In the genomic region with DNA sequence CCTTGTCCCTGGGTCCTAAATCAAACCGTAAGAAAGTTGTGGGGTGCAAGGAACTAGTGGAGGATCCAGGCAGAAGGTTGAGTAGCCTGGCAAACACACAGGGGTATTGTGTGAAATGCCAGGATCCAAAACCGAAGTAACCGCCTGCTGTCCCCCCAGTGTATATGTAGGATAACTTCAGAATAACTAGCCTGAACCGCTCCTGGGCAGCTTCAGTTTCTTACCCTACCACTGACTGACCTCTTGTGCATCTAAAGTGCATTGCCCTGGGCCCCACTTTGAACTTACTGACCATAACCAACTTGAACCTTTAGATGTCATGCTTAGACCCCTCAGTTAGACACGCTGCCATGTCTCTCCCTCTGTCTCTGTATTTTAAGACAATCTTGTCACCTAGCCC, we compare ENCODE assay signal across 36 mouse cellular contexts. TPM values are rescaled to one million over a fixed set of nuclear protein-coding genes. Genes with fewer than 3 reads are reported as not detected.
A peak's percentile ranks its signal among the peaks of the same experiment; 100 is the strongest.
DNase-seq lines count a peak whose midpoint lies in the region; ATAC-seq and TF ChIP-seq lines count a peak whose summit lies in the region.
"Had no signal": no experiment of that assay in that cellular context is flagged by ENCODE, and none has a peak within 500 bp of the region (broad histone marks: within the 10 kb centered on the region; RNA-seq: fewer than 3 reads in every experiment).

No protein-coding gene starts in this region.

- no peak overlapping the region for H3K4me3 ChIP-seq in heart, embryonic 11.5 days (ENCODE audit: low read depth, low read length)
- no peak overlapping the region for H3K4me3 ChIP-seq in embryonic fibroblast, embryonic 13.5 days (ENCODE audit: insufficient read depth, low read length)
- no peak overlapping the region for H3K4me3 ChIP-seq in hindbrain, postnatal 0 days (ENCODE audit: low read length)
- H3K4me3 ChIP-seq: embryonic facial prominence, embryonic 13.5 days; forebrain, embryonic 10.5 days; forebrain, embryonic 13.5 days; heart, embryonic 13.5 days; hindbrain, embryonic 12.5 days; hindbrain, embryonic 15.5 days; intestine, embryonic 15.5 days had no signal

- no peaks in the 10 kb centered on the region for H3K9me3 ChIP-seq in heart, embryonic 11.5 days (replicated peaks; ENCODE audit: control insufficient read depth, low read length)
- no peaks in the 10 kb centered on the region for H3K9me3 ChIP-seq in hindbrain, postnatal 0 days (ENCODE audit: low read length)
- H3K9me3 ChIP-seq: embryonic facial prominence, embryonic 13.5 days; forebrain, embryonic 10.5 days; forebrain, embryonic 13.5 days; G1E; heart, embryonic 13.5 days; hindbrain, embryonic 12.5 days; hindbrain, embryonic 15.5 days; intestine, embryonic 15.5 days had no signal

- DNase-seq in heart, adult 11 months: peak; percentile 76
- DNase-seq in 3T3-L1 (ENCODE audit: low read depth, low spot score) (peak; percentile 66), NIH3T3 (ENCODE audit: low read depth) (peak; percentile 59), MN1 (ENCODE audit: low spot score) (no peak)
- DNase-seq in hindbrain, postnatal 0 days (ENCODE audit: low spot score): no peak
- DNase-seq: adrenal gland, adult 2 months; adrenal gland, postnatal 14 days; cerebellum, adult 11 months; cerebellum, adult 2 months; cerebellum, postnatal 10 days; cerebellum, postnatal 36 days; forebrain, postnatal 0 days; gastrocnemius, postnatal 25 days; kidney, adult 11 months; kidney, adult 8-10 months had no signal

- peaks cover 14% of the 10 kb centered on the region for H3K4me1 ChIP-seq in heart, embryonic 11.5 days (ENCODE audit: control insufficient read depth, insufficient read depth, low read length)
- H3K4me1 ChIP-seq in embryonic fibroblast, embryonic 13.5 days (ENCODE audit: control insufficient read depth, insufficient read depth, low read length): peaks cover 7% of the 10 kb centered on the region
- no peaks in the 10 kb centered on the region for H3K4me1 ChIP-seq in hindbrain, postnatal 0 days (ENCODE audit: insufficient read depth, low read length)
- H3K4me1 ChIP-seq: forebrain, embryonic 13.5 days; hindbrain, embryonic 12.5 days; hindbrain, embryonic 15.5 days had no signal

- no peaks in the 10 kb centered on the region for H3K27me3 ChIP-seq in heart, embryonic 11.5 days (ENCODE audit: control insufficient read depth, insufficient read depth, low read length)
- H3K27me3 ChIP-seq in hindbrain, postnatal 0 days (ENCODE audit: insufficient read depth, low read length): no peaks in the 10 kb centered on the region
- H3K27me3 ChIP-seq: CH12.LX; embryonic facial prominence, embryonic 13.5 days; forebrain, embryonic 13.5 days; heart, embryonic 13.5 days; hindbrain, embryonic 12.5 days; hindbrain, embryonic 15.5 days; intestine, embryonic 15.5 days had no signal

- no peak overlapping the region for H3K9ac ChIP-seq in heart, embryonic 11.5 days (ENCODE audit: low read depth, low read length)
- H3K9ac ChIP-seq in hindbrain, postnatal 0 days (replicated peaks; ENCODE audit: low read length): no peak overlapping the region
- H3K9ac ChIP-seq: embryonic facial prominence, embryonic 13.5 days; forebrain, embryonic 13.5 days; forebrain, postnatal 0 days; hindbrain, embryonic 12.5 days; hindbrain, embryonic 15.5 days; intestine, embryonic 15.5 days had no signal

- H3K27ac ChIP-seq in heart, embryonic 11.5 days (ENCODE audit: low read depth, low read length): no peak overlapping the region
- peak overlapping the region; percentile 98 for H3K27ac ChIP-seq in embryonic fibroblast, embryonic 13.5 days (ENCODE audit: insufficient read depth, low read length)
- H3K27ac ChIP-seq in hindbrain, postnatal 0 days: no peak overlapping the region
- H3K27ac ChIP-seq: embryonic facial prominence, embryonic 13.5 days; forebrain, embryonic 10.5 days; forebrain, embryonic 13.5 days; hindbrain, embryonic 12.5 days; hindbrain, embryonic 15.5 days had no signal

- TF ChIP-seq CTCF in embryonic fibroblast, embryonic 13.5 days (IDR thresholded peaks at IDR 0.05; ENCODE audit: borderline replicate concordance, insufficient read depth, low read length): no peak
- no peak for TF ChIP-seq CTCF in hindbrain, postnatal 0 days (IDR thresholded peaks at IDR 0.05; ENCODE audit: low read depth)

- no peaks in the 10 kb centered on the region for H3K36me3 ChIP-seq in heart, embryonic 11.5 days (ENCODE audit: control insufficient read depth, insufficient read depth, low read length)
- no peaks in the 10 kb centered on the region for H3K36me3 ChIP-seq in hindbrain, postnatal 0 days (ENCODE audit: insufficient read depth, low read length)
- H3K36me3 ChIP-seq: embryonic facial prominence, embryonic 13.5 days; forebrain, embryonic 10.5 days; G1E; heart, embryonic 13.5 days; hindbrain, embryonic 12.5 days; hindbrain, embryonic 15.5 days; intestine, embryonic 15.5 days had no signal

- no peak for TF ChIP-seq POLR2A in embryonic fibroblast, embryonic 13.5 days (IDR thresholded peaks at IDR 0.05; ENCODE audit: low read depth, low read length)

- no peak overlapping the region for H3K4me2 ChIP-seq in heart, embryonic 11.5 days
- no peak overlapping the region for H3K4me2 ChIP-seq in hindbrain, postnatal 0 days (ENCODE audit: low read depth, low read length)
- H3K4me2 ChIP-seq: embryonic facial prominence, embryonic 13.5 days; forebrain, embryonic 13.5 days; heart, embryonic 13.5 days; hindbrain, embryonic 12.5 days; hindbrain, embryonic 15.5 days had no signal

- WGBS in heart, embryonic 11.5 days (ENCODE audit: insufficient replicate concordance): 77% methylated on average over 5 of the region's 5 CpGs
- WGBS in hindbrain, postnatal 0 days: 88% methylated on average over 5 of the region's 5 CpGs

- ATAC-seq in heart, embryonic 11.5 days (replicated peaks; ENCODE audit: insufficient number of reproducible peaks, low FRiP score, low TSS enrichment): no peak
- ATAC-seq in CD4-positive, CD25-positive, alpha-beta regulatory T cell, adult 4 months: no peak
- no peak for ATAC-seq in hindbrain, postnatal 0 days
- ATAC-seq: forebrain, embryonic 13.5 days; forebrain, postnatal 0 days had no signal

RNA-seq across cellular contexts. Expression of a gene that starts 9.0 kb away (rescaled TPM):
- 0.14 and 0.18 TPM in 2 replicates for polyA plus RNA-seq in heart, embryonic 11.5 days (2014; fragmentation: Nextera tagmentation; extraction: Ambion mirVana)
- polyA plus RNA-seq in embryonic fibroblast, embryonic 13.5 days (2011; ENCODE audit: insufficient read length, low read depth, missing spikeins): not detected in 2 replicates
- polyA plus RNA-seq in CD4-positive, CD25-positive, alpha-beta regulatory T cell, adult 4 months (2017; shearing (Covaris generic)): not detected
- total RNA-seq in hindbrain, postnatal 0 days (2014; rRNA removed): 0.05 TPM in 1 of 2 replicates, not detected in the other
- 0.15 and 0.23 TPM in 2 replicates for polyA plus RNA-seq in hindbrain, postnatal 0 days (2015; fragmentation: Nextera tagmentation; extraction: Ambion mirVana)
- total RNA-seq: CH12.LX; forebrain, postnatal 0 days; G1E; granulocyte monocyte progenitor cell, adult 5-6 weeks; hematopoietic stem cell, adult 5-6 weeks had no signal
- polyA plus RNA-seq: forebrain, embryonic 10.5 days; G1E; intestine, embryonic 15.5 days had no signal

RNA-seq across cellular contexts. Expression of a gene that starts 22.8 kb away (rescaled TPM):
- polyA plus RNA-seq in heart, embryonic 11.5 days (2014; fragmentation: Nextera tagmentation; extraction: Ambion mirVana): not detected in 2 replicates
- polyA plus RNA-seq in embryonic fibroblast, embryonic 13.5 days (2011; ENCODE audit: insufficient read length, low read depth, missing spikeins): not detected in 2 replicates
- polyA plus RNA-seq in CD4-positive, CD25-positive, alpha-beta regulatory T cell, adult 4 months (2017; shearing (Covaris generic)): not detected
- total RNA-seq in hindbrain, postnatal 0 days (2014; rRNA removed): not detected in 2 replicates
- polyA plus RNA-seq in hindbrain, postnatal 0 days (2015; fragmentation: Nextera tagmentation; extraction: Ambion mirVana): not detected in 2 replicates
- total RNA-seq: adrenal gland, adult 2 months; adrenal gland, postnatal 14 days; adrenal gland, postnatal 4 days; CH12.LX; forebrain, postnatal 0 days; G1E; gastrocnemius, adult 8-10 months; gastrocnemius, postnatal 25 days; granulocyte monocyte progenitor cell, adult 5-6 weeks; heart, adult 8-10 months; heart, postnatal 25 days; hematopoietic stem cell, adult 5-6 weeks had no signal
- polyA plus RNA-seq: adrenal gland, adult 2 months; cerebellum, adult 2 months; cortical plate, adult 2 months; embryonic facial prominence, embryonic 13.5 days; forebrain, embryonic 10.5 days; forebrain, embryonic 13.5 days; forebrain, postnatal 0 days; frontal cortex, adult 2 months; G1E; heart, embryonic 13.5 days; heart, embryonic 16.5 days; hindbrain, embryonic 12.5 days; hindbrain, embryonic 15.5 days; intestine, embryonic 15.5 days had no signal

RNA-seq across cellular contexts. Expression of a gene that starts 44.6 kb away (rescaled TPM):
- polyA plus RNA-seq in heart, embryonic 11.5 days (2014; fragmentation: Nextera tagmentation; extraction: Ambion mirVana): 56.9 and 63.2 TPM in 2 replicates
- polyA plus RNA-seq in embryonic fibroblast, embryonic 13.5 days (2011; ENCODE audit: insufficient read length, low read depth, missing spikeins): 25.7 and 37.9 TPM in 2 replicates
- polyA plus RNA-seq in CD4-positive, CD25-positive, alpha-beta regulatory T cell, adult 4 months (2017; shearing (Covaris generic)): 10 to 100 TPM; 12.1 to 15.9 TPM
- total RNA-seq in hindbrain, postnatal 0 days (2014; rRNA removed): 130 and 134 TPM in 2 replicates
- 38.7 and 39.9 TPM in 2 replicates for polyA plus RNA-seq in hindbrain, postnatal 0 days (2015; fragmentation: Nextera tagmentation; extraction: Ambion mirVana)

RNA-seq across cellular contexts. Expression of a gene that starts 50.0 kb away (rescaled TPM):
- polyA plus RNA-seq in heart, embryonic 11.5 days (2014; fragmentation: Nextera tagmentation; extraction: Ambion mirVana): 49.7 and 54.6 TPM in 2 replicates
- polyA plus RNA-seq in embryonic fibroblast, embryonic 13.5 days (2011; ENCODE audit: insufficient read length, low read depth, missing spikeins): not detected in 2 replicates
- polyA plus RNA-seq in CD4-positive, CD25-positive, alpha-beta regulatory T cell, adult 4 months (2017; shearing (Covaris generic)): not detected
- 0.16 TPM in 1 of 2 replicates, not detected in the other for total RNA-seq in hindbrain, postnatal 0 days (2014; rRNA removed)
- not detected in 2 replicates for polyA plus RNA-seq in hindbrain, postnatal 0 days (2015; fragmentation: Nextera tagmentation; extraction: Ambion mirVana)
- total RNA-seq: adrenal gland, adult 2 months; adrenal gland, postnatal 14 days; adrenal gland, postnatal 4 days; CH12.LX; forebrain, postnatal 0 days; G1E; gastrocnemius, postnatal 25 days; granulocyte monocyte progenitor cell, adult 5-6 weeks; hematopoietic stem cell, adult 5-6 weeks had no signal
- polyA plus RNA-seq: adrenal gland, adult 2 months; cerebellum, adult 2 months; embryonic facial prominence, embryonic 13.5 days; forebrain, embryonic 10.5 days; forebrain, embryonic 13.5 days; forebrain, postnatal 0 days; frontal cortex, adult 2 months; hindbrain, embryonic 12.5 days; hindbrain, embryonic 15.5 days; intestine, embryonic 15.5 days had no signal

Comparison
In these comparisons a context has a peak if more than half of its experiments do, and no peak if none do; other contexts are left out.
1. DNase-seq: peak in heart, adult 11 months (single experiment), 3T3-L1 (single experiment) and NIH3T3 (single experiment); none in MN1 (single experiment) and hindbrain, postnatal 0 days (single experiment).